Mouse (Mus musculus) embryo, embryonic 11 days (tissue): ENCODE measurements at regions not wholly inside any gene's neighbourhood (a gene's known extent, or its start where the extent isn't known, plus 50 kb on each side); places are given as distances from the start of the nearest gene placed in this dataset.
"Not testable (repeated sequence)": the region's sequence is repeated elsewhere in the genome, so short reads cannot be mapped to it uniquely, and the experiment has no call there.

Source experiments
- DNase-seq: peaks from one replicate; pipeline ENCODE4 v3.0.0-alpha.2; 2015

GRCm38 (mm10) chr10:69046008-69046555 is 105.2 kb upstream of the Rhobtb1 start:
- DNase-seq, result peak; percentile 46

DNA sequence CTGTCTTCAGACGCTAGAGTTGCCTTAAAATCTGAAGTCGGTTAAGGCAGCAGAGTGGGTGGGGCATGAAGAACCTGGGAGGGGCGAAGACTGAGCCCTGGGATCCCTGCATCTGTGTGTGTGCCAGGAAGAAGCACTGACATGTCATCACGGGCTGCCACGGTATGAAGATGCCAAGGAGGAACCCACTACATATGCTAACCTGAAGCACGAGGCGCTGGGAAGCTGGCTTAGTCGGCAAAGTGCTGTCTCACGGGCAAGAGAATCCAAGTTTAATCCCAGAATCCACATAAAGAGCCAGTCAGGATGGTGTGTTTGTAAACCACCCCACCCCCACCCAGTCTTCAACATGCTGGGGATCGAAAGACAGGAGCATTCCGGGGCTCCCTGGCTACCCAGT is 73.2 kb upstream of the Rhobtb1 start:
- no peak for DNase-seq

- no peak for DNase-seq
Observed at GRCm38 (mm10) chr10:69086184-69086583, 65.0 kb upstream of the Rhobtb1 start.

GRCm38 (mm10) chr10:69091872-69092271 is 59.4 kb upstream of the Rhobtb1 start:
- no peak for DNase-seq

DNA sequence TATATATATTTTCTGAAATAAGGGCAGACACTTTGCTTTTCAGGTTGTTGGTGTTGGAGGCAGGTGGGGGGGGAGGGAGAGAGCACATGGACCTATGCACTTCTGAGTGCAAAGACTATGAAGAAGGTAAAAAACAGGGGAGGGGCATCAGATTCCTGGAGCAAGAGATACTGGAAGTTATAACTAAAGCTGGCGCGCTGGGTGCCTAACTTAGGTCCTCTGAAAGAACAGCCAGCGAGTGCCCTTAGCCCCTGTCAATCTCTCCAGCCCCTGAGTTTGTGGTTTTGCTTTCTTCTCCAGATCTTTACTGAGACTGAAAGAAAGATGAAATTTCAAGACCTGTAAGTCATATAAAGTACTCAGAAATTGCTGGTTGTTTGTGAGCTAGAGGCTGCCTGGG is 51.2 kb upstream of the Rhobtb1 start:
- DNase-seq, result no peak

GRCm38 (mm10) chr10:69100742-69101141 is 50.5 kb upstream of the Rhobtb1 start:
- not testable (repeated sequence) for DNase-seq
